Mouse (Mus musculus) liver, postnatal 0 days (tissue): ENCODE measurements around the gene B4galt1.

Experiments
- CTCF ChIP-seq: sonication (generic); IDR thresholded peaks from 2 replicates; pipeline ENCODE4 v1.5.1; 2016; ENCODE audit warnings: antibody characterized with exemption, low read depth
- EP300 ChIP-seq: IDR thresholded peaks from 2 replicates; pipeline ENCODE4 v1.6.1; 2016; ENCODE audit warnings: antibody characterized with exemption, low read depth, mild to moderate bottlenecking

- no peak for TF ChIP-seq CTCF
- no peak for TF ChIP-seq EP300
Measured at GRCm38 (mm10) chr4:40870206-40870605, 16.4 kb upstream of the B4galt1 start.
